Mouse (Mus musculus): ENCODE results near the gene 2410131K14Rik.

DNA sequence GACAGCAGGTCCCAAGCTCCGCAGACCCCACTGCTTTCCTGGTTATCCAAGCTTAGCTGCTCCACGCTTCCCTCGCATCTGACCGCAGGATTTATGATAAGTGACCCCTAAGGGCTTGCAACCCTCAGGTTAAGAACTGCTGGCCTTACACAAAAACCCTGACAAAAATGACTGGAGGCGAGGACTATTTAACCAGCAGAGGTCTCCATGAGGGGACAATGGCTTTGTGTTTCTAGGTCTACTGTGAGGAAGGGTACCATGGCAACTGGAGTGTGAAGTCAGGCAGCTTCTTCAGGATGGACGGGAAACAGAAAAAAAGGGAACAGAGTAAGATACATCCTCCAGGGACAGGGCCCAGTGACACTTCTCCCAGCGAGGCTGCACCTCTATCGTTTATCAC is 39.2 kb upstream of the 2410131K14Rik start:
- TF ChIP-seq CTCF (conservative IDR thresholded peaks at IDR 0.05; ENCODE audit: low read length) (no peak), POU5F1 (IDR thresholded peaks at IDR 0.05; ENCODE audit: borderline replicate concordance, low read length) (no peak)
